Mouse (Mus musculus) urinary bladder, adult 18-20 months (tissue): Measurements from ENCODE around the gene Pnliprp2.

Source experiments
- DNase-seq, 2 experiments: peaks; one replicate each; pipeline ENCODE4 v3.0.0; 2022; ENCODE audit warnings: low spot score in 2 of 2, mixed read lengths in 2 of 2

Pnliprp2 gene

GRCm38 (mm10) chr19:58759423-58759822, at the start of gene Pnliprp2:
Gene Pnliprp2 (plus strand): TSS chr19:58759719.
- no peak for DNase-seq

GRCm38 (mm10) chr19:58717925-58718324, 41.6 kb upstream of the Pnliprp2 start:
- no peak for DNase-seq

DNA sequence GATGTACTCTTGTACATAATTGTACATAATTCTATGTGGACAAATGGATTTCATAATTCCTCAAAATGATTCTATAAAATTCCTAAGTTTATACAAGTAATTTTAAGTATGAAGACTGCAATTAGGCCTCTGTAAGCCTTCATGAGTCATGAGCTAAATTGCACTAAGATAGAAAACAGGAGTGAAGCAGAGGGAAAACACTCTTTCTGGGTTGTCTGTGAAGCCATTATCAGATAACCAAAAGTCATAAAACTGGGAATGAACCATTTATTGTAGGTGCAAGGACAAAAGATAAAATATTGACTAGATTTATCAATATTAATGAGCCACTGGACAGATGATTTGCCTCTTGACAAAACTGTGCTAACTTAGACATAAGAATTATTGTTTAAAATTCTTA, 39.1 kb upstream of the Pnliprp2 start:
- DNase-seq: no peak

DNA sequence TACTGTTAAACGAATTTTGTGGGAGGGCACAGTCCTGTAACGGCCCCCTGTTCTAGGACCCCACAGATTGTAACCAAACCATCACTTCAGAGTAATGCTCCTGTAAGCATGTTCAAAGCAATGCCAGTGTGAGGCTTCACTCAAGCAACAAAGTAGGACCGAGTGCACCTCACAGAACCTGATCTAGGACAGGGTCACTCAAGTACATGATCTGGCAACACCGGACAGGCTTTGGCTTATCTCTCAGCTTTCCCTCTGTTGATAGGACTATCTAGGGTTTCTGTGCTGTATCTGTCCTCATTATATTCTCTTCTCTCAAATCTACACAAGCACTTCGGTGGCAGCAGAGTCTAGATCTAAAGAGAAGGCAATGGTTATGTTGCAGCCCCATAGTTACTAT, 33.0 kb upstream of the Pnliprp2 start:
- no peak for DNase-seq

- DNase-seq: no peak
Measured at GRCm38 (mm10) chr19:58727756-58728155, 31.8 kb upstream of the Pnliprp2 start.

DNA sequence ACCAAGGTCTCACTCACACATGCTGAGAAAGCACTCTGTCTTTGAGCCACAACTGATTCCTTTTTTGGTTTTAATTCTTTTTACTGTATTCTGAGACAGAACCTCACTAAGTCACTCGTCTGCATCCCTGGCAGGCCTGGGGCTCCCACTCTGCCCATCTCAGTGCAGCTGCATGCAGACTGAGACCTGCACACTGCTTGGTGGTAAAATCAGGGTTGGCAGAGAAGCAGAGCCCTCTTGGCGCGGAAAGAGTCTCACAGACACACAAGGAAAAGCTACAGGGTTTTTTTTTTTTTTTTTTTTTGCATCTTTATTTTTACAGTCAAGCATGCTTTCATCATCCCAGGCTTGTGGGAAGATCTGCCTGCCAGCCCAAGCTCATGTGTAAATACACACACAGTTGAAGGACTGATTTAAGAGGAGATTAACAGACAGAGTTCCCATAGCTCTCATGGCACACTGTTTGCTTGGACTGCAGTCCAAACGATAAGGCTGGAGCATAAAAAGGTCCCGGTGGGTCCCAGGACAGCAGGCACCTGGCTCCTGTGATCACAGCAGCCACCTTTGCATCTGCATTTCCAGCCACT, 31.0 kb upstream of the Pnliprp2 start, which contains the start of gene Pnliprp1:
Gene Pnliprp1 (plus strand): TSS at position 443 of the 587 bp plus-strand sequence.
- no peak for DNase-seq

DNA sequence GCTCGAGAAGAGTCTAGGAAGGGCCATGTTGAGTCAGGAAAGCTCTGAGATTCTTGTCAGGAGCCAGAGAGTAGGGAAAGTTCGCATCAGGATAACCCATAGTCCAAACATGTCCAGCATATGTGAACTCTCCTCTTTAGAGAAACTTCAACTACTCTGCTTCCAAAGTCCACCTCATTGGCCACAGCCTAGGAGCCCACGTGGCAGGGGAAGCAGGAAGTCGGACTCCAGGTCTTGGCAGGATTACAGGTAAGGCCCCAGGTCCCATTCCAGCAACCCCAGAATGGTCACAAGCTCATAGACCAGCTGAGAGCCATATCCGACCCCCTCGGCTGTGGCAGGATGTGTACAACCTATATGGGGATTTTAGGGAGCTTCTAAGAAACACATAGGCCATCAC, 26.3 kb upstream of the Pnliprp2 start:
- DNase-seq: no peak

- DNase-seq: no peak
Measured at GRCm38 (mm10) chr19:58738111-58738510, 21.4 kb upstream of the Pnliprp2 start.

GRCm38 (mm10) chr19:58741036-58741435, 18.5 kb upstream of the Pnliprp2 start:
- no peak for DNase-seq

GRCm38 (mm10) chr19:58742711-58743110, 16.8 kb upstream of the Pnliprp2 start:
- DNase-seq: no peak

DNA sequence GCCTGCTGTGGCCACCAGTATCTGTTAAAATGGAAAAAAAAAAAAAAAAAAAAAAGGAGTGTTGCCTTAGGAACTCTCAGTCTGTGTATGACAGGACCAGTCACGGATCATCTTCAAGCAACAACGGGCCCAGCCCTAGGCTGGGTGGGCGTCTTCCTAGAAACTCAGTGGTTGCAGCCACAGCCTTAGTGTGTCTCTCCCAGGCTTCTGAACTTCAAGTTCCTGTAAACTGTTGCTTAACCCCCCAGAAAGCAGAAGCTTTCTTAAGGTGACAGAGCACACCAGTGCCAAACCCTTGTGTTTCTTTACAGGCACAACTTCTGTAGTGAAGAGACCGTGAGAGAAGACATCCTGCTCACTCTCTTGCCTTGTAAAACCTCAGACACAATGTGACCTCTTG, 15.8 kb upstream of the Pnliprp2 start:
- DNase-seq: no peak

GRCm38 (mm10) chr19:58747498-58748000, 12.0 kb upstream of the Pnliprp2 start:
- DNase-seq: no peak

GRCm38 (mm10) chr19:58750822-58751221, 8.7 kb upstream of the Pnliprp2 start:
- no peak for DNase-seq

DNA sequence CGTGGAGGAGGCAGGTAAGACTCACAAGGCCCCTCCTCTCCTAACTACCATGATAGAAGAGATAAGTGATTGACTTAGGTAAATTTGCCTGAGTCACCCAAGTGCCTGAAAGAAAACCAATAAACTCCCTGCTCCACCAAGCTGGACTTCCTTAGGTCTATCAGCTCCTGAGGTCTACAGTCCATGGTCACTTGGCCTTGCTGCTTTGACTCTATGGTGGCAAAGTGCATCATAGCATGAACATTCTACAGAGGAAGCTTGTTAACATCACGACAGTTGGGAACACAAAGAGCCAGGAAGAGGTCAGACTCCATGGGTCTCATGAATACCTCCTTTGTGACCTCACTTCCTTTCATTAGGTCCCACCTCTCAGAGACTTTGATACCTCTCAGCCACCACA, 8.0 kb upstream of the Pnliprp2 start:
- DNase-seq: no peak

DNA sequence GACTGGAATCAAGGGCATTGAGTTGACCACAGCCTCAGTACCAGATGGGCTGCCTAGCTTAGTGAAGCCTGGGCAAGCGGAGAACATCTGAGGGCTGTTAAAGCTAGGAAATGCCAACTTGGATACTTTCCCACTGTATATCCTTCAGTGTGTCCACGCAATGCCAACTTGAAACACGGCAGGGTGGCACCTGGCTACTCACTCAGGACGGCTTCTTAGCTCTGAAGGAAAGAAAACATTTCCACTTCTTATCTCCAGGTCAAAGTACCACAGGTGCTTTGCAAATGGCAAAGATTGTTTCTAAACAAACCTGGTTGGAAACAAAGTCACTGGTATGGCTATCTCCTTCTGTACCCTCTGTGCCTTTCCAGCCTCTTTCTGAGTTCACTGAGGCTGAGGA, 648 bp upstream of the Pnliprp2 start:
- DNase-seq: no peak

DNA sequence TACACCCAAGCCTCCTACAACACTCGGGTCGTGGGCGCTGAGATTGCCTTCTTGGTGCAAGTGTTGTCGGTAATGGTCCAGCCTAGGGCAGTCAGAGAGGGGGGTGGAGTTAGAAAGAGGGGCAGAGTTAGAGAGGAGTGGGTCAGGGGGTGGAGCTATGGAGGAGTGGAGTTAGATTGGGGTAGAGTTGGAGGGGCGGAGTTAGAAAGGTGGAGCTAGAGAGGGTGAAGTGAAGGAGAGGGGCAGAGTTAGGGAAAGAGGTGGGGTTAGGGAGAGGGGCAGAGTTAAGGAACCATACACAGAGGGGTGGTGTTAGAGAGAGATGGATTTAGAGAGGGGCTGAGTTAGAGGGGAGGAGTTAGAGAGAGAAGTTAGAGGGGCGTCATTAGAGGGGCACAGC, 2.8 kb downstream of the Pnliprp2 start:
- DNase-seq: no peak

DNA sequence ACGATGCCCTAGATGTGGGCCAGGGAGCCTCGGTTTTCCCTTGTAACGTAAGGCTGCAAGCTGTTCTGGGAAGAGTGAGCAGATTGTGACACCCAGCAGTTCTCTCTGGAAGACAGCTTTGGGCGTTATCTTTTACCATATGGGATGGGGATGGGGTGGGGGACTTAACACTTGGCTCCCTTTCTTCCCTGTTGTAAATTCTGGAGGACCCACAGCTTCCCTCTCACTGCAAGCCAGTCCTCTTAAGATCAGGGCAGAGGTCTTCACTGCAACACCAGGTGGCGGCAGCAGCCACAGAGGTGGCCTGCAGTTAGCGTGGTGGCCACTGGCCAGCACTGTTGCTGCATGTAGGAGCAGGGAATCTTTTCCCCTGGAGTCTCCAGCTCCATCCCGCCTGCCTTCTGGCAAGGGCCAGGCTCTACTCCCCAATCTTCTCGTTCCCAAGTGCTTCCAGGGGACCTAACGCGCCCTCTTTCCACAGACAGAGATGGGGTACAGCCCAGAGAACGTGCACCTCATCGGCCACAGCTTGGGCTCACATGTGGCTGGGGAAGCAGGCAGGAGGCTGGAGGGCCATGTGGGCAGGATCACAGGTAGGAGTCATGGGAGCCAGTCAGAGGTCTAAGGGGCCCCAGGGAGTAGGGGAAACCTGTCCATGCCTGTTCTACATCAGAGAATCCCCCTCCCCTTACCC, 3.5 kb downstream of the Pnliprp2 start:
- DNase-seq: peak; percentile 45 to 48

GRCm38 (mm10) chr19:58767329-58767728, 7.8 kb downstream of the Pnliprp2 start:
- DNase-seq: no peak

- no peak for DNase-seq
Measured at GRCm38 (mm10) chr19:58776461-58776860, 16.9 kb downstream of the Pnliprp2 start.

- no peak for DNase-seq
Measured at GRCm38 (mm10) chr19:58781566-58781965, 22.0 kb downstream of the Pnliprp2 start.

- DNase-seq: no peak
Measured at GRCm38 (mm10) chr19:58783938-58784337, 24.4 kb downstream of the Pnliprp2 start.

DNA sequence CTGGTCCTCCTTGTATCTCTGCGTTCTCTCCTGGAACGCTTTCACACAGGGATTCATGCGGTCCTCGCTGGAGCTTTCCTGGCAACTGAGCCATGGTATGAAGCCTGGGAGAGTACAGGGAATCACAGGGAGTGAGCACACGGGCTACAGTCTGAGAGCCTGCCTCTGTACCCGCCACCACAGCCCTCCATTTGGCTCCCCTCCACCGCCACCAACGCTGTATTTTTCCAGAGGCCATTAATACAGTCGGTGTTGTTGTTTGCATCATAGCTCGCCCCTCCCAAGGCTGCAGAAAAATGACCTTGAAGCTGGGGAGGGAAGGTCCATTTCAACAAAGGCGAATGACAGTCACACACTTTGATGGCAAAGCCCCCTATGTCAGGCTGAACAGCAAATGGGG, 29.7 kb downstream of the Pnliprp2 start:
- DNase-seq: no peak

DNA sequence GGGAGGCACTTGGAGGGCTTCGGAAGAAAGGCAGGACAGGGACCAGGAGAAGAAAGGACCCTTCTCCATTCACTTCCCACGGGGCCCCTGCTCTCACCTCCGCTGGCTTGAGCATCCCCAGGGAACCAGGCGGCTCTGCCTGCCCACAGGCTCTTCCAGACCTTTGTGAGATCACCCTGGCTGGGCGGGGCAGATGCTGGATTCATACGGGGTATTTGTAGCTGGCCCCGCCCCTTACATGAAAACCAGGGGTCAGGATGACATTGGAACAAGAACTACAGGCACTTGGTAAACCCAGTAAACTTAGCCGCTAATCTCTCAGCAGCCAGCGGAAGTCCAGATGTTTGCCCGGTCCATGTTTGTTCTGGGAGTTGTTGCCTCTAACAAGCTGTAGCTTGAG, 34.8 kb downstream of the Pnliprp2 start, which contains the start of gene 1700019N19Rik:
Gene 1700019N19Rik (minus strand): TSS at position 178 of the 400 bp plus-strand sequence.
- DNase-seq: peak in 1 of 2 experiments; percentile 25
